Comparison of ENCODE assay signal across 9 mouse cellular contexts in genomic region chr7:143067897-143068296, GRCm38 (mm10). TPM values are rescaled to one million over a fixed set of nuclear protein-coding genes. Genes with fewer than 3 reads are reported as not detected.
A peak's percentile ranks its signal among the peaks of the same experiment; 100 is the strongest.
DNase-seq lines count a peak whose midpoint lies in the region; ATAC-seq lines count a peak whose summit lies in the region.
"Had no signal": no experiment of that assay in that cellular context is flagged by ENCODE, and none has a peak within 500 bp of the region (broad histone marks: within the 10 kb centered on the region; RNA-seq: fewer than 3 reads in every experiment).

No protein-coding gene starts in this region.

- peak overlapping the region; percentile 96; the same call in 1 of the 2 replicates for H3K27ac ChIP-seq in kidney, embryonic 14.5 days (ENCODE audit: low read depth, low read length)
- H3K27ac ChIP-seq in brown adipose tissue, adult 24 weeks (replicated peaks; ENCODE audit: low read depth, low read length), result peak overlapping the region; percentile 82
- H3K27ac ChIP-seq in forebrain, embryonic 15.5 days (replicated peaks), result peak overlapping the region; percentile 94
- H3K27ac ChIP-seq in midbrain, embryonic 11.5 days (ENCODE audit: low read depth, low read length), result peak overlapping the region; percentile 93

- no peaks in the 10 kb centered on the region for H3K9me3 ChIP-seq in kidney, embryonic 14.5 days (ENCODE audit: control insufficient read depth, low read length)
- H3K9me3 ChIP-seq in forebrain, embryonic 15.5 days, result no peaks in the 10 kb centered on the region
- H3K9me3 ChIP-seq in midbrain, embryonic 11.5 days (ENCODE audit: control insufficient read depth, low read length), result no peaks in the 10 kb centered on the region

- no peak for ATAC-seq in kidney, embryonic 14.5 days (ENCODE audit: low FRiP score, low TSS enrichment)
- ATAC-seq in forebrain, embryonic 15.5 days (replicated peaks), result no peak
- ATAC-seq in midbrain, embryonic 11.5 days (ENCODE audit: low FRiP score), result no peak
- no peak for ATAC-seq in activated CD4-positive, CD25-positive, alpha-beta regulatory T cell, adult 4 months
- ATAC-seq: inflammation-experienced regulatory T-cells, adult 6 months had no signal

- peaks cover 62% of the 10 kb centered on the region for H3K36me3 ChIP-seq in kidney, embryonic 14.5 days (ENCODE audit: control insufficient read depth, insufficient read depth, low read length)
- peaks cover 42% of the 10 kb centered on the region for H3K36me3 ChIP-seq in forebrain, embryonic 15.5 days
- peaks cover 22% of the 10 kb centered on the region for H3K36me3 ChIP-seq in midbrain, embryonic 11.5 days (ENCODE audit: control insufficient read depth, insufficient read depth, low read length)

- no peak for DNase-seq in kidney, adult 18-20 months
- DNase-seq in midbrain, embryonic 11.5 days (ENCODE audit: low spot score, missing footprints), result no peak
- no peak for DNase-seq in right cerebral cortex, postnatal 25 days
- DNase-seq in spleen, postnatal 36 days (ENCODE audit: low spot score in 2 of 2), result no peak

- peak overlapping the region; percentile 40 for H3K4me2 ChIP-seq in kidney, embryonic 14.5 days (replicated peaks; ENCODE audit: low read depth, low read length)
- H3K4me2 ChIP-seq in forebrain, embryonic 15.5 days (replicated peaks), result peak overlapping the region; percentile 67
- peak overlapping the region; percentile 67 for H3K4me2 ChIP-seq in midbrain, embryonic 11.5 days

- peaks cover 9% of the 10 kb centered on the region for H3K4me1 ChIP-seq in kidney, embryonic 14.5 days (ENCODE audit: control insufficient read depth, insufficient read depth, low read length)
- peaks cover 17% of the 10 kb centered on the region for H3K4me1 ChIP-seq in brown adipose tissue, adult 24 weeks (ENCODE audit: control insufficient read depth, insufficient read depth, insufficient read length, low read length)
- peaks cover 25% of the 10 kb centered on the region for H3K4me1 ChIP-seq in forebrain, embryonic 15.5 days
- peaks cover 20% of the 10 kb centered on the region for H3K4me1 ChIP-seq in midbrain, embryonic 11.5 days (ENCODE audit: control insufficient read depth, insufficient read depth, low read length)

- H3K27me3 ChIP-seq in kidney, embryonic 14.5 days (ENCODE audit: control insufficient read depth, insufficient read depth, low read length), result no peaks in the 10 kb centered on the region
- H3K27me3 ChIP-seq in forebrain, embryonic 15.5 days, result no peaks in the 10 kb centered on the region
- H3K27me3 ChIP-seq in midbrain, embryonic 11.5 days (ENCODE audit: control insufficient read depth, insufficient read depth, low read length), result no peaks in the 10 kb centered on the region

- WGBS in kidney, embryonic 14.5 days, result 86% methylated on average over 3 of the region's 3 CpGs
- 88% methylated on average over 3 of the region's 3 CpGs for WGBS in forebrain, embryonic 15.5 days
- 88% methylated on average over 3 of the region's 3 CpGs for WGBS in midbrain, embryonic 11.5 days

- H3K9ac ChIP-seq in kidney, embryonic 14.5 days (ENCODE audit: low read depth, low read length), result no peak overlapping the region
- 0 out of 2 replicates have a peak overlapping the region, but pooled peaks have one; percentile 48 for H3K9ac ChIP-seq in forebrain, embryonic 15.5 days (replicated peaks)
- peak overlapping the region; percentile 72 for H3K9ac ChIP-seq in midbrain, embryonic 11.5 days (ENCODE audit: low read length)

- peak overlapping the region; percentile 89; the same call in 1 of the 2 replicates for H3K4me3 ChIP-seq in kidney, embryonic 14.5 days (ENCODE audit: low read length)
- no peak overlapping the region for H3K4me3 ChIP-seq in brown adipose tissue, adult 24 weeks (ENCODE audit: insufficient read depth, low read depth, low read length)
- H3K4me3 ChIP-seq in forebrain, embryonic 15.5 days, result no peak overlapping the region; the same call in 1 of the 2 replicates
- peak overlapping the region; percentile 88 for H3K4me3 ChIP-seq in midbrain, embryonic 11.5 days (ENCODE audit: low read depth, low read length)

RNA-seq across cellular contexts. Expression of gene Tssc4, which starts 1.2 kb away (rescaled TPM):
- 74.4 and 95.1 TPM in 2 replicates for polyA plus RNA-seq in kidney, embryonic 14.5 days (2014; fragmentation: Nextera tagmentation; extraction: Ambion mirVana)
- polyA plus RNA-seq in brown adipose tissue, adult 24 weeks (2012; ENCODE audit: insufficient read depth, insufficient read length, missing spikeins), result 6.7 and 13.2 TPM in 2 replicates
- polyA plus RNA-seq in forebrain, embryonic 15.5 days (2015; fragmentation: Nextera tagmentation; extraction: Ambion mirVana), result 103 and 106 TPM in 2 replicates
- 61.1 and 63.8 TPM in 2 replicates for polyA plus RNA-seq in midbrain, embryonic 11.5 days (2014; fragmentation: Nextera tagmentation; extraction: Ambion mirVana)
- polyA plus RNA-seq in activated CD4-positive, CD25-positive, alpha-beta regulatory T cell, adult 4 months (2017; shearing (Covaris generic)), result 10 to 100 TPM; 22.8 to 50.7 TPM

RNA-seq across cellular contexts. Expression of gene Cd81, which starts 15.4 kb away (rescaled TPM):
- 477 and 494 TPM in 2 replicates for polyA plus RNA-seq in kidney, embryonic 14.5 days (2014; fragmentation: Nextera tagmentation; extraction: Ambion mirVana)
- 289 and 375 TPM in 2 replicates for polyA plus RNA-seq in brown adipose tissue, adult 24 weeks (2012; ENCODE audit: insufficient read depth, insufficient read length, missing spikeins)
- 286 and 294 TPM in 2 replicates for polyA plus RNA-seq in forebrain, embryonic 15.5 days (2015; fragmentation: Nextera tagmentation; extraction: Ambion mirVana)
- 256 and 276 TPM in 2 replicates for polyA plus RNA-seq in midbrain, embryonic 11.5 days (2014; fragmentation: Nextera tagmentation; extraction: Ambion mirVana)
- 100 to 1,000 TPM; 155 to 235 TPM for polyA plus RNA-seq in activated CD4-positive, CD25-positive, alpha-beta regulatory T cell, adult 4 months (2017; shearing (Covaris generic))

RNA-seq across cellular contexts. Expression of gene Trpm5, which starts 26.5 kb away (rescaled TPM):
- 4.4 and 4.9 TPM in 2 replicates for polyA plus RNA-seq in kidney, embryonic 14.5 days (2014; fragmentation: Nextera tagmentation; extraction: Ambion mirVana)
- polyA plus RNA-seq in brown adipose tissue, adult 24 weeks (2012; ENCODE audit: insufficient read depth, insufficient read length, missing spikeins), result not detected in 2 replicates
- polyA plus RNA-seq in forebrain, embryonic 15.5 days (2015; fragmentation: Nextera tagmentation; extraction: Ambion mirVana), result 1.2 and 1.3 TPM in 2 replicates
- polyA plus RNA-seq in midbrain, embryonic 11.5 days (2014; fragmentation: Nextera tagmentation; extraction: Ambion mirVana), result 0.57 and 0.70 TPM in 2 replicates
- polyA plus RNA-seq in activated CD4-positive, CD25-positive, alpha-beta regulatory T cell, adult 4 months (2017; shearing (Covaris generic)), result not detected

RNA-seq across cellular contexts. Expression of gene Kcnq1, which starts 38.3 kb away (rescaled TPM):
- 4.0 and 5.4 TPM in 2 replicates for polyA plus RNA-seq in kidney, embryonic 14.5 days (2014; fragmentation: Nextera tagmentation; extraction: Ambion mirVana)
- 0.36 and 1.0 TPM in 2 replicates for polyA plus RNA-seq in brown adipose tissue, adult 24 weeks (2012; ENCODE audit: insufficient read depth, insufficient read length, missing spikeins)
- 0.81 and 1.4 TPM in 2 replicates for polyA plus RNA-seq in forebrain, embryonic 15.5 days (2015; fragmentation: Nextera tagmentation; extraction: Ambion mirVana)
- 1.1 and 1.6 TPM in 2 replicates for polyA plus RNA-seq in midbrain, embryonic 11.5 days (2014; fragmentation: Nextera tagmentation; extraction: Ambion mirVana)
- polyA plus RNA-seq in activated CD4-positive, CD25-positive, alpha-beta regulatory T cell, adult 4 months (2017; shearing (Covaris generic)), result not detected

Comparison
In these comparisons a context has a peak if more than half of its experiments do, and no peak if none do; other contexts are left out.
1. H3K4me3 ChIP-seq: peak in kidney, embryonic 14.5 days (single experiment) and midbrain, embryonic 11.5 days (single experiment); none in brown adipose tissue, adult 24 weeks (single experiment) and forebrain, embryonic 15.5 days (single experiment).
2. Peak in every context shown above with its lines, with median percentiles within 50 percentile points of each other: H3K27ac ChIP-seq and H3K4me2 ChIP-seq.